Mouse (Mus musculus) small intestine, adult 2 months (tissue): ENCODE data around the gene Grik3.

Source experiments
- CTCF ChIP-seq: fragments of 200-500 bp; IDR thresholded peaks from 2 replicates; pipeline ENCODE4 v1.5.1; 2012; ENCODE audit warnings: low read depth, mild to moderate bottlenecking, control low read depth, inconsistent platforms, low read length, moderate library complexity, mixed read lengths; ENCODE audit not compliant: insufficient replicate concordance, insufficient read length; ENCODE audit errors: extremely low read depth
- POLR2A ChIP-seq: fragments of 200-500 bp; IDR thresholded peaks from 2 replicates; pipeline ENCODE4 v1.6.1; 2012; ENCODE audit warnings: low read depth, mild to moderate bottlenecking, control low read depth, inconsistent platforms, low read length, moderate library complexity

GRCm38 (mm10) chr4:125763056-125763455 lies 272.6 kb downstream of the Grik3 start:
- no peak for TF ChIP-seq CTCF
- TF ChIP-seq POLR2A: no peak
